Mouse (Mus musculus) heart, adult 11 months (tissue): ENCODE data around the gene Epha4.

Source experiments
- DNase-seq: peaks from one replicate; pipeline ENCODE4 v3.0.0; 2022

The Epha4 gene

DNA sequence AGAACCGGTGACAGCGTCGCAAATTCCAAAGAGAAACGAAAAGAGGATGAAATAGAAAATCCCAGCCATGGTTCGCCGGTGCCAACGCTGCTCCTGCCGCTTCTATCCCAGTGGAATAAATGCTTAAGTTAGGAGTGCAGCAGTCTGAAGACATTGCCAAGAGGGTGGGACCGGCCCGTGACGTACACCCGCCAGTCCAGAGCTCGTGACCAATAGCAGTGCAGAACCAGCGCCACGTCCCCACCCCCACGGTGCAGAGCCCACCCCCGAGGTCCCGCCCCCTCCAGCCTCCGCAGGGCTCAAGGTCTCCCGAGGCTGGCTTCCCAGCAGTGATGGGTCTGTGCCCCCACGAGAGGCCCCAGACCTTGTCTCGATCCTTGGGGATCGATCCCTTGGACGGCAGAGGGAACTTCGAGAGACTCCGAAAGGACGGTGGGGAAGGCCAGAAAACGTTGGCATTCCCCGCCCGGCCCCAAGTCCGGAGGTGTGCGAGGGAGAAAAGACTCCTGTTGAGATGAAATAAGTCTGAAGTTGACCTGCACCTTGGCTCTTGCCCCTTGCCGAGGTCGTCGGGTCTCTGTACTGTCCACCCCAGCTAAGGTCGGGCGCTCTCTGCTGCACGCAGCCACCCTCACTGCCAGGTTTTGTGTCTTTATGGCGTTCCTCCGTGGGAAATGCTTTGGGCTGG is at the start of gene Epha4:
Gene Epha4, minus strand, starts transcription at position 126 of the 688 bp plus-strand sequence.
- DNase-seq = peak; percentile 100

DNA sequence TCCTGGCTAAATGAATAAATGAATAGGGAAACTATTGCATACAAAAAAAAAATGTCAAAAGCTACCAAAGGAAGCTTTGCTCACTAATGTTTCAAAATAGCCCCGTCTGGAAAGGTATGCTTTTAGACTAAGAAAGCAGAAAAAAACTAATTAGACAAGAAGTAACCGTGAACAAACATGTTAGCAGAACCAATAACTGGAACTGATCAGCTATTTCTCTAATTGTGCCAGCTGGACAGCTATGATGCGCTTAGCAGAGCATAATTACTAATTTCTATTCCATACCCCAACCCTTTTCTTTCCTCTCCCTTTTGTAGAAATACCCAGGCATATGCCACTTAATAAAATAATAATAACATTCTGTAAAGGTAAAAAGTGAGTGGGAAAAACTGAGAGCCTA is 41.3 kb upstream of the Epha4 start:
- no peak for DNase-seq

DNA sequence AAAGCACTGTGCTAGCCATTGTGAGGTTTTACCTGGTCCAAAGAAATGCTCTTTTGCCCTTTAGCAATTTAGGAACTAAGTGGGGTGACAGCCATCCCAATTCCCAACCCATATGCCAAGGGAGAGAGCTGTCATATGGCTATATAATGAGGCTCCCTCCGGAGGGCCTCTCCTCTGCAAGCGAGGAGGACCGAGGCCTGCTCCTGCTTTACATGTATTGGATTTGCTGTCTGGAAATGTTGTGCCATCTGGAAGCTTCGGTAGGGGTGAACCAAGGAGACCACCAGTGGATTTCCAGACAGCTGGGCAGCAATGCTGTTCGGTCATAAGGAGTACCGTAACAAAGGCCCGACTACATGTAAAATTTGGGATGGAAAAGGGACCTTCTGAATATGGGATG is 37.0 kb upstream of the Epha4 start:
- no peak for DNase-seq

DNA sequence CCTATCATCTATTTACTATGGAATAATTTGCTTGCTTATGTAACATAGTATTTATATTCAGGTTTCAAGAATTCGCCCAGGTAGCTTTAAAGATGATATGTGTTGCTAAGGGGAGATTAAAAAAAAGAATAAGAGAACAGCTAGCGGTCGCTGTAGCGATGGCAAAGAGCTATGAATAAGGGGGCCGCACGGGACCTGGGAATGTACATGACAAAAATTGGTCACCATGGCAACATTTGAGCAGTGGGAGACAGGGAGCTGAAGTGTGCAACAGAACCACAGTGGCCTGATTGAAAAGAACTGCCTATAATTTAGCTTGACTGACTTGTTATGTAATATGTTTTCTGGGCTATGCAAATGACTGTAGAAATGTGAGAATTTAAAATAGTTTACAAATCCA is 30.8 kb upstream of the Epha4 start:
- DNase-seq = no peak

DNA sequence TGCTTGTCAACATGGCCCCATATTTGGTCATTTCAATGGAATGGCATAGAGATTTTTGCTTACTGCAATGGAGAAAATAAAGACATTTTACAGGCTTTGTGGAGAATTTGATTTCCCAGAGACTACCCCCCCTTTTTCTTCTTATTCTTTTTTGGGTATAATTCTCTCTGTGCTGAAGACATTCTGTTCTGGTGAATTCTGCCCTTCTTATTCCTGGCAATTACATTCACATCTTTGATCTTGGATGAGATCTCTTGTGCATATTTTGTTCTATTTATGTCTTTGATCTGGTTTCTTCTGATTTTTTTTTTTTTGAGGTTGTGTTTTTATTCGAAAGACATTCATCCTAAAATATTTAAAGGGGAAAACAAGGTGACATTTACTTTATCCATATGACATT is 30.1 kb upstream of the Epha4 start:
- DNase-seq = no peak

DNA sequence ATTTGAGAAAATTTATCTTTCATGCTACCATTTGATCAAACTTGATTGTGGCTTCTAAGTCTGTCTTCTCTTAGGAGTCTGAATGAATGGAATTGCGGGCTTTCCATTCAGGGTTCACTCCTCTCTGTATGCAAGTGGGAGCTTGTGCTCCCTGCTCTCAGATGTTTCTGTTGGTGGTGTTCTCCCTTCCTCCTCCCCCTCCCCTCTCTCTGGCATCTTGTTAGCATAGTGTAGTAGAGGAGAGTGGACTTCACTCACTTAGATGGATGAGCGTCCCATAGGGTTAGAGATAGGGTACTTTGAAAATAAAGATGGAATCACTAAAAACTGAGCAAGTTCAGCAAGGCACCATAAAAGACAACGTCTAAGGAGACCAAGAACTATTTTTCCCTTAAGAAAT is 29.4 kb upstream of the Epha4 start:
- no peak for DNase-seq

DNA sequence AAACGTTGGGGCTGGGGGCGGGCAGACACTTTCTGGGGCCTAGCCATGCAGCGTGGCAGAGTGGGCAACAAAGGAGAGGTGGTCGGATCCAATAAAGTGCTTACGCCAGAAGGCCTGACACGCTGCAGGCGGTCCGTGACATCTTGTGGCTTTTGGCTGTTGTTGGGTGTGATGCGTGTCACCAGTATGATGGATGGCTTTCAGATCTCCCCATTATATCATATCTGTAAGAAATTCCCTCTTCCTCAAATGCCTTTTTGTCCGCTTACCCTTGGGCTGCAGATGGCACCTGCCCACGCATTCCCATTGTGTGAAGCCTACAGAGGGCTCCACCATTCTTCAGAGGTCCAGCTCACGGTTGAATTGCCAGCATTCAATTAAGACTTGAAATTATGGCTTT is 25.1 kb upstream of the Epha4 start:
- DNase-seq = no peak

DNA sequence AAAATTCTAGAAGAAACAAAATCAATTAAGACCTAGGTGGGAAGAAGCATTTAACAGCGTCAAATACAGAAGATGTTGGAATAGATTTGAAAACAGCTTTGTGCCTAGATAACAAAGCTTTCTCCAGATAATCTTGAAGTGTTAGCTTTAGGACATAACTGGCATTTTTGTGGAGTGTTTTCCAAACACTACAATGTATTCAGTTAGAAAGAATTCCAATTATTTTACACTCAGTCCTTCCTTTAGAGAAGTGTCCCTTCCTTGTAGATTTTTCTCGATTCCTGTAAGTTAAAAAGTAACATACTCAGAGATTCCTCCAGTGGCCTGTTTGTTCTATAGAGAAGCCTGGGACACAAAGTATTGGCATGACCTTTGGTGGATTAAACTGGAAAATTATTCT is 23.7 kb upstream of the Epha4 start:
- DNase-seq = no peak

DNA sequence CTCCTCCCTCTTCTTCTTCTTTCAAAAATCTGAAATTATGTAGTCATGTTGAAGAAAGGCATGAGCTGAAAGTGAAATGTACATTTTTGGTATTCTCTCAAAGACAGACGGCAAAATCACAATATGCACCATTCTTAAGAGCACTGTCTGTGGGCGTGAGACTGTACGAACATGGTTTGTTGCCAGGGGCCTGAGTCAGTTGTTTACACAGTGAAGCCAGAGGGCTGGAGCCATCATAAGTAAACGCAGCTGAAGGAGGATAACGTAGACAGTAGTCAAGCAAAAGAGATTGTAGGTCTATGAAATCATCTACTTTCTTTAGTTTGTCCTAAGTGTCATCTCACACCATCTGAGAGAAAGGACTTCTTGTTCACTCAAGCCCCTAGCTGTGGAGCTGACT is 21.0 kb upstream of the Epha4 start:
- DNase-seq = peak; percentile 87

DNA sequence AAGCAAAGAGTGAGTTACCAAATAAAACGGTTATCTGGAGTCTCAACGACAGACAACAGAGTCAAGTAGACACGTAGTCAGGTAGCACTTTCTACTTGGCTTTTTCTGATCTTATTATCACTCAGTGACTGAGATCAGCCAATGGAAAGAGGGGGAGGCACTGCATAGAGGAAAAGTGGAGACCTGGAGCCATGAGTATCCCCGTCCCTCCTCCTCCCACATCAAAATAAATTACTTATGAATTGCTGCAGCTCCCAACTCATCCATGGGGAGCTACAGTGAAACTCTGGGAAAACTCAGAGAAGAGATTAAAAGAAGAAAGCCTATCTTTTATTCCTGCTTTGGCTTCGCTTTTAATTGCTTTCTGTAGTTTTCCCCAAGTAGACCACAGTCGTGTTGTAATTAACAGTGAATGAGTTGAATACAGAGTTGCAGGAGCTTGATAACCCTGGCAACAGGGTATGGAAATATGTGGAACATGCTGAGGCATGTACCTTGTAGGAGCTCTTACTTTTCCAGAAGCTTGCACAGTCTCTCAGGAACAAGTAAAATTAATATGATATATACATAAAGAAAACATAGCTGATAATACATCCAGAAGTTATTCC is 17.8 kb upstream of the Epha4 start:
- DNase-seq = no peak

DNA sequence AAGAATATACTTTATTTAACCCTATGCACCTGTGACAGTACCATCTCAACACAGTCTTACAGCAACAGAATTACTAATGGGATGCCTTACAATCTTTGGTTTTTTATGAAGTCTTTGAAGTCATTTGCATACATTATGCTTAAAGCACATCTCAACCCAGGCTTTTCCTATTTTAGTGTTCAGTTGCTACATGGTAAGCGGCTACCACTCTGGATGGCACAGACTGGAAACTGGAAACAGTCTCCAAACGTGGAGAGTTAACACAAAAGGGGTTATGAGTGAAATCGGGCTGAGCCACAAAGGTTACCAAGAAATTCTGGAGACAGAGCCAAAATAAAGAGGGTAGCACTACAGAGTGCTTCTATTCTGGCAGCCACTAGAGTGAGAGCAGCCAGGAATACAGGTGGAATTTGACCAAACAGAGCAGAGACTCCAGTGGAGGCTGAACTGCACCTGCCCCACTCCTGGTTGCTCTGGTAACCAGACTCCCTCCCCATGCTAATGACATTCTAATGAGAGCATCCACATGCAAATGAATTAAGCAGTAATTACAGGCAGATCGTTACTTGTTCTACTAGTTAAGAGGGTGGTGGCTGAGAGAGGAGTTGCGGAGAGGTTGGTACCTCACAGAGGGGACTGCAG is 17.2 kb upstream of the Epha4 start:
- DNase-seq = no peak

DNA sequence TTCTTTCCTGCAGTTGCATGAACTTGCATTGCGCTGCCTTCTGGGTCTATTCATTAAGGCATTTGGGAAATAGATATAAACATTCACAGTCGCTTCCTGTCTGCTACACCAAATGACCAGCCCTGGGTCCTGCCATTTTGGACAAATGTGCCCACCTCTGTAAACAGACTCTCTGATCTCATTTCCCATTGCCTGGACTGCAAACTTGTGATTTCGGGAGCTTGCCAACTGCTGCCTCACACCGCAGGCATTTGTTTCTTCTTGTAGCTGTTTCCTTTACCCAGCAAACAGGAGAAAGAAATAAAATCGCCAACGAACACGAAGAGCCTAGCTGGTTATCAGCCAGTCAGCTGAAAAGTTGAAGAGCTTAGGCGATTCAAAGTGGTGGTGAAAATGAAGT is 10.2 kb upstream of the Epha4 start:
- DNase-seq = no peak

DNA sequence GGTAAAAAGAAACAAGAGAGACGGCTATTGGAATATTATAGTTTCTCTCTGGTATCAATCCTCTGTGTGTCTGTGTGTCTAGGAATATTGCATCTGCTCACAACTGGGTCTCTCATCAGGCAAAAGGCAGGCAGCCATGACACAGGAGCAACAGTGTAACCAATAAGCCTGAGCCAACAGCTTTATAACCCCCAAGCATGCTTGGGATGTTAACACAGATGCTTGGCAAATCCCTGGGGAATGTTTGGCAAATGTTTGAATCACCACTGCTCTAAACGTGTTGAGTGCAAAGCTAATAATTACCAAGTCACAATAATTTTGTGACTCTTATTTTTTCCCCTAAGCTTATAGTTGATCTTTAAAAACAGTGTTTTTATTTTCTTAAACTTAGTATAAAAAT is 8.5 kb upstream of the Epha4 start:
- no peak for DNase-seq

DNA sequence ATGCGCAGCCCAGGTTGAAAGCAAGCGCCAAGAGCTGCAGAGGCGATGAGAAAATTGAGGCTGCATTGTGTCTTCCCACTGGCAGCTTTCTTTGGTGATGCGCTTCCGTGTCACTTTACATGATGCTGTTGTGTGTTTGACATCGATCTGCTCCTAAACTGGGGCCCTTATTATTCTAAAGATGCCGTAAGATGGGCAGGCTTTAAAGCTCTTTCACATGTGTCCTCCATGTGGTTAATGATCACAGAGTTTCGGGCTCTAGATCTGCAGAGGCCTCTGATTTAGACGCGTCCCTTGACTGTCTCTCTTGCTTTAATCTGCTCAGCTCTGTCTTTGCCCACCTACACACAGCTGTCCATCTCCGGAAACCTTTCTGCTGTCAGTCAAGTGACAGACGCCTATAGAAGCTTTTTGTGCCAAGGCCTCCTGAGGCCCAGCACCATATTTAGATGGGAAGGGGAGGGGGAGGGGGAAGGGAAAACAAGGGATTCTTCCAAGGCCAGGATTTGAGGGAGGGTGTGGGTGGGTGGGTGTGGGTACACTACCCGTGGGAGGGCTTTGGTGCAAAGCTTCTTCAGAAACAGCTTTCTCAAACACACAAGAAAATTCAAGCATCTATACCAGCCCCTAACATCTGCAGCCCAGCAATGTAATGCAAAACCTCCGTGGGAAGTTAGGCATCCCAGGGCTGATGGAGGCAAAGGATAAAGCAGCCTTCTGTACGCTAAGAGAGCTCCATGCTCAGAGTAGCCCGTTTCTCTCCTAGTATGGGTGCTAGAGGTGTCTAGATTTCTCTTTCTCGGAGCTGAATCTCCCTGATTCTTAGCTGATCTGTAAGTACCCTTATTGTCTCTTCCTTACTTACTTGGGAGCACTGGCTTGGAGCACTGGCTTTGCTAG is 7.0 kb upstream of the Epha4 start:
- no peak for DNase-seq

DNA sequence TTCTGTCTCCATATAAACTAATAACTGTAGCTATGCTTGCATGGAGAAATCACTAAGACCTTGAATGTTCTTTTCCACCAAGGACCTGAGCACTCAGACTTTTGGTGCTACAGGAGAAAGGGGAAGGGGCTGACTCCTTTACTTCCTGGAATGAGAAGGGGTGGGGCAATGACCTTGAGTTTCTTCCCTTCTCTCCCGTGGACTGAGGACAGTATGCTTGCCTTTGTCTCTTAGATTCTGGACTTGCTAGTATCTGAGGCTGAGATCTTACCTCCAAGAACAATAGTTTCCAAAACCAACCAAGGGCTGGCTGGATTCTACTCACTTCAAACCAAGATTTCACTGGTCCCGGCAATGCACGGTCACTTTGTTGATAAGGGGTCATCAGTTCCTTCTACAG is 3.8 kb upstream of the Epha4 start:
- DNase-seq = peak; percentile 71

DNA sequence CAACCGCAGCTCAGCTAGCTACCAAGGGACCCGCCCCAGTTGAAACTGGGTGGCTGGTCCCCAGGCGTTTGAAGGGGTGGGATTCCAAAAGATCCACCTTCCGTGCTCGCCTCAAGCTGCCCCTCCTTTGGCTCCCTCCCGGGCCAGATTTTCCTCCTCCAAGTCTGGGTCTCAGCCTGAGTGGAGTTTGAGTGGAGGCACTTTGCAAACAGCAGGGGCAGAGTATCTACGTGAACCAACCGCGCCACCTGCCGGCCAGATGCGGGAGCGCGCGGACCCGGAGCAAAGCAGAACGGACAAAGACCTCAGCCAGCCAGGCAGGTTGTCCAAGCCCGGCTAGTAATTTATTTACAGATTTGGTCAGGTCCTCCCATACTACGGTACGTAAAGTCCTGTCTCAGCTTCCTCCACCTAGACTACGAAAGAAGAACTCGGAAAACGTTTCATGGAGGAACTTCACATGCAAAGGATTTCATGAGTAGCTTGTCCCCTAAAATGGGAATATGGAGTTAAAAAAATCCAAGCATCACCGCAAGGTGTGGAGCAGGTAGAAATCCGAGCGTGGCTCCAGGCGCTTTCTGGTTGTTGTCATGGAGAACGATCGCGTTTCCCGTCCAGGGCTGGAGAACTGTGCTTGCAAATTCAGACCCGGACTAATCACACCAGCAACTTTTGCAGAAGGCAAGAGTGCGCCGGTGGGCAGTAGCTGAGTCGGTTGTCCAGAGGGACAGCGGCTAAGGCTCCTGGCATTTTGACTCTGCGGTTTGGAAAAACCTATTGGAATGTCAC is 1.5 kb upstream of the Epha4 start:
- DNase-seq = peak; percentile 98

DNA sequence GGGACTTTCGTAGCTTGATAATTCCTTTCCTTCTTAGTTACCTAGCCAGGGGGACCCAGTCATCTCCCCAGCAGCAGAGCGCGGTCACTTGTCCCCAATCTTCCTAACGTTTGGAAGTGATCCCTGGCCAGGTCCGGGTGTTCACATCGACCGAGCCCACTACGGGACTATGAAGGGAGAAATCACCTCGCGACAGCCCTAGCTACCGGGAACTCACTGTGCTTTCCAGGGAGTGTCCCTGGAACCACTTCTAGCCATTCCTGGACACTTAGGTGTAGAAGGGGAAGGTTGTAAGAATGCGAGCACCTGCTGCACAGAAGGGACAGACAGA is 728 bp upstream of the Epha4 start:
- DNase-seq = peak; percentile 96

DNA sequence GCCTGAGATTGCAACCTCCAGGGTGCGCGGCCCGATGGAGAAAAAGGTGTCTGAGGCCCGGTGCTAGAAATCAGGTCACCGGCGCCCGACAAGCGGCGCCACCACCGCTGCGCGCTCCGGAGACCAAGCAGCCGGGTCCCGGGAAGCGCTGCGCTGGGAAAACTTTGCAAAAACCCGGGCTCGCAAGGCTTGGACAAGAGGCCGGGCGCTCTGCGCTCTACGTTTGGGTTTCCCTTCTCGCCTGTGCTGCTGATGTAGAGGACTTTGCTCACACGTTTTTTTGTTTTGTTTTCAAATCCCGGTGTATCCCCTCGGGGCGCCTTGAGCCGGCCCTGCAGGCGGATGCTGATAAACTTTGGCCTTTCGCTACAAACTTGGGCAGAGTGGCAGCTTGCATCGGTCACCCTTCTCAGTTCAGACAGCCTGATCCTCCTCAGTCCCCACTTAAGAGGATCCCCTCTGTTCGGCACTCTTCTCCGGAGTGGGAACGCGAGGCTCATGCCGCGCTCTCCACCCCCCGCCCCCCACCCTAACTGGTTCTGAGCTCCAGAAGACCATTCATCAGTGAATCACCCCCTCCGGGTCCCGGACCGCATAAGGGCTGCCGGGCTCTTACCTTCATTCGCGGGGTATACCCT is 444 bp downstream of the Epha4 start:
- DNase-seq = peak; percentile 97

DNA sequence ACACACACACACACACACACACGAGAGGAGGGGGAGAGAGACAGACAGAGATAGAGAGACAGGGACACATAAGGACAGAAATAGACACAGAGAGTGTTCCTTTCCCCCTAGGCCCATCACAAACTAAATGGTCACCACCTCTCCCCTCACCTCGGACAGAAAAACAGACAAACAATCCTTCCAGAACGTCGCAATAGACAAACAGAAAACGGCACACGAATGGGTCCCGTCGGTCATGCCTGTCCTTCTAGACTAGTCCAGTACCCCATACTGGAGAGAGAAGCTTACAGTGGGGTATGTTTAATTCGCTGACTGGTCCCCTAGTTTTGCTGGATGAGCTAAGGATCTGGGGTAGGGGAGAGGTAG is 946 bp downstream of the Epha4 start:
- DNase-seq = no peak

DNA sequence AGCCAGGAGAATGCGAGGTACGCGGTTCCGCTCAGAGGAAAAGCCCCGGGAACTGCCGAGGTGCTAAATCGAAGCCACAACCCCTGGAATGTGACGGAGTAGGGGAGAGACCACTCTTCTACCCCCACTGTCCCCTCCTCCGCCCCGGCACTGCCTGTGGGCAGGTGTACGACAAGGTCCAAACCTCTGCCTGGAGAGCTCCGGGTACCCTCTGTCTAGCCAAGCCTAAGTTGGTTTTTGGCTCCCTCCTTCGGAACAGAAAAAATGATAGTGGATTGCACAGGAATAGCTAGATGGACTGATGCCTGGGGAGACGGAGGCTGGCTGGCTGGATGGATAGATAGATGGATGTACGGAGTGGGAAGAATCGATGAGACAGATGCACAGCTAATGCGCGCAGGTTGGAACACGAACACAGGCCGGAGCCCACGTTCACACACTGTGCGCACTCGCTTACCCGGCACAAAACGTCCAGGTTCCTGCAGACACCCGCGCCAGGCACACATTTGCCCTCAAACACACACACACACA is 1.4 kb downstream of the Epha4 start:
- DNase-seq = peak; percentile 95

DNA sequence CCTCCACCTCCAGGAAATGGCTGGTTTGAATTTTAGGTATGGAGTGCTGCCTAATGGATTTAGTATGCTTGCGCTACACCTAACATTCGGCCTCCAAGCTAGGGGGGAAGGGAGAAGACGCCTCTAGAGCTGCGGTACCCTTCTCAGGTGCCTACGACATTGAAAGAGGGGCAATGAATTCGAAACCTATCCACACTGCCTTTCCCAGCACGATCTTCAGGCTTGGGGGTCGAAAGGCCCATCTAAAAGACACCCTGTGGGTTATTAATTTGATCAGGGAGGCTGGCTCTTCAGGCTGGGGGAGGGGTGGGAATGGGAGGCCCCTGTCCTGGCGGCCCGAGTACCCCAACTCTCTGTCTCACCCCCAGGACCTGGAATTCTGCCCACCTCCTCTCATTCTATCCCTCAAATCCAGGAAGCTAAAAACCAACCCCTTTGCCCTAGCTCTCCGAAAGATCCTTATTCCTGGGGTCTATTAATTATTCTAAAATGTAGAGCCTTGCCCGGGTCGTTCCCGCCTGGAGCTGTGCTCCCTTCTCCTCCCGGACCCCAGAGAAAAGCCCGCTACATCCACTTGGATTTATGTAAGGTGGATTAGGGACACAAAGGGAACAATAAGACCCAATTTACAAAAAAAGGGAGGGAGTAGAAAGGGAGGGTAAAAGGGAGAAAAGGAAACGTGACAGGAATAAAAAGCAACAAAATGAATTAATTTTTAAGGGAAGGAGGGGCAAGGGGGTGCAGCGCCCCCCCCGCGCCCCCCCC is 2.3 kb downstream of the Epha4 start:
- peak; percentile 83 for DNase-seq
